Mouse (Mus musculus) kidney, postnatal 4 days (tissue): ENCODE measurements around the gene Ago4.
A peak's percentile ranks its signal among the peaks of the same experiment; 100 is the strongest.
"Not testable (repeated sequence)": the region's sequence is repeated elsewhere in the genome, so short reads cannot be mapped to it uniquely, and the experiment has no call there.

ENCODE experiments used
- DNase-seq, 2 experiments: peaks; one replicate each; pipeline ENCODE4 v3.0.0; 2021; ENCODE audit warnings: mixed read lengths in 2 of 2

Ago4 gene

GRCm38 (mm10) chr4:126532827-126533728 is at the start of gene Ago4:
Gene Ago4 (minus strand): TSS chr4:126533472.
- peak; percentile 78 to 86 for DNase-seq

DNA sequence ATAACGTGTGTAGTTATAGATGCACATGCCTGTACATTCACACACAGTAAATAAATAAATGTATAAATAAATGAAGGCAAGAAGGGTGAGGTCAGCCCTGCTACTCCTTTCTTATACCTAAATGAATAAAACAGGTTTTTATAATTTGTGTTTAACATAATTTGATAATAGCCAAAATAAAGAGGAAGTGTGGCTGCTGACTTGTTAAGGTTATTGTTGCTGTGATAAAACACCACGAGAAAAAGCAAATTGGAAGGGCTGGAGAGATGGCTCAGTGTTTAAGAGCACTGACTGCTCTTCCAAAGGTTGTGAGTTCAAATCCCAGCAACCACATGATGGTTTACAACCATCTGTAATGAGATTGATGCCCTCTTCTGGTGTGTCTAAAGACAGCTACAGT is 45.8 kb upstream of the Ago4 start:
- no peak for DNase-seq

DNA sequence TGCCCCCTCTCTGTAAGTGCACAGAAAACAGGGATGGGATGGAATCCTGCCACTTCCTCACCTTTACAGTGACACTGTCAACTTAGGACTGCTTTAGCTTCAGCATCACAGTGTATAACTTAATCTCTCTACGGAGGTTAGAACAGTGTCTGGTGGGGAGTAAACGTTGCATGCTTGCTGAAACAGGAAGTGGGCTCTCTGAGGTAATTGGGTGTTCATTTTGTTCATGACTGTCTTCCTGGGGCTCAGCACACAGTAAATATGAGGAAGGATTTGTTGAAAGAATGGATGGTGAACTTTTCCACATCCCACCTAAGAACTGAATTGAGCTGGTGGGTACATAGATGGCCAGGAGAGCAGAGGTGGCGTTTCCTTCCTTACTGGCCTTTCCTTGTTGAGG is 44.6 kb upstream of the Ago4 start:
- DNase-seq = no peak

DNA sequence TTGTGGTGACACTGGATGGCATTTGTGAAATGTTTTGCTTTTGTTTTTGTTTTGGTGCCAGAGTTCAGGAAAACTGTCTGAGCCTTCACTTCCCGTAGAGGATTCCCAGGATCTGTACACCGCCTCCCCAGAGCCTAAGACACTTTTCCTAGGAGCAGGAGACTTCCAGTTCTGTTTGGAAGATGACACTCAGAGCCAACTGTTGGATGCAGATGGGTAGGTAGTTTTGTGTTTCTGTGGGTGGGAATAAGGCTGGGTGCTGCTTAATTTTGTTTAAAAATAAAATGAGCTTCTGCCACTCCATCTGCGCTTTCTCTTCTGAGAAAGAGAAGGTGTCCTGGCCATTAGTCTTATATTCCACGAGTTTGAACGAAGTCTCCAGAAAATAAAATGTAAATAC is 43.0 kb upstream of the Ago4 start:
- DNase-seq = no peak

GRCm38 (mm10) chr4:126569783-126570182 is 36.5 kb upstream of the Ago4 start:
- no peak for DNase-seq

DNA sequence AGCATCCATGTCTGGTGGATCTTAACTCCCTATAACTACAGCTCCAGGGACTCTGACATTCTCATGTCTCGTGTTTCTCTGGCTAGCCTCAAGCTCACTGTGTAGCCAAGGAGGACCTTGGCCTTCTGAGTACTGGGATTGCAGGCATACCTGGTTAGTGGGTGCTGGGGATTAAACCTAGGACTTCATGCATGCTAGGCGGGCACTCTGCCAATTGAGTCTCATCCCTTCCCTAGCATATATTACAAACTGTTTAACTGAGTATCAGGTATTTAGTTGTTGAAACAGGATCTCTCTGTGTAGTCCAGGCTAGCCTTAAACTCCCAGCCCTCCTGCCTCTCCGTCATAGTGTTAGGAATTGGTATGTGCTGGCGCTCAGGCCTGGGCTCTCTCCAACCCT is 34.0 kb upstream of the Ago4 start:
- peak; percentile 18 to 34 for DNase-seq

- DNase-seq = no peak
These were observed 30.5 kb upstream of the Ago4 start for GRCm38 (mm10) chr4:126563798-126564197.

DNA sequence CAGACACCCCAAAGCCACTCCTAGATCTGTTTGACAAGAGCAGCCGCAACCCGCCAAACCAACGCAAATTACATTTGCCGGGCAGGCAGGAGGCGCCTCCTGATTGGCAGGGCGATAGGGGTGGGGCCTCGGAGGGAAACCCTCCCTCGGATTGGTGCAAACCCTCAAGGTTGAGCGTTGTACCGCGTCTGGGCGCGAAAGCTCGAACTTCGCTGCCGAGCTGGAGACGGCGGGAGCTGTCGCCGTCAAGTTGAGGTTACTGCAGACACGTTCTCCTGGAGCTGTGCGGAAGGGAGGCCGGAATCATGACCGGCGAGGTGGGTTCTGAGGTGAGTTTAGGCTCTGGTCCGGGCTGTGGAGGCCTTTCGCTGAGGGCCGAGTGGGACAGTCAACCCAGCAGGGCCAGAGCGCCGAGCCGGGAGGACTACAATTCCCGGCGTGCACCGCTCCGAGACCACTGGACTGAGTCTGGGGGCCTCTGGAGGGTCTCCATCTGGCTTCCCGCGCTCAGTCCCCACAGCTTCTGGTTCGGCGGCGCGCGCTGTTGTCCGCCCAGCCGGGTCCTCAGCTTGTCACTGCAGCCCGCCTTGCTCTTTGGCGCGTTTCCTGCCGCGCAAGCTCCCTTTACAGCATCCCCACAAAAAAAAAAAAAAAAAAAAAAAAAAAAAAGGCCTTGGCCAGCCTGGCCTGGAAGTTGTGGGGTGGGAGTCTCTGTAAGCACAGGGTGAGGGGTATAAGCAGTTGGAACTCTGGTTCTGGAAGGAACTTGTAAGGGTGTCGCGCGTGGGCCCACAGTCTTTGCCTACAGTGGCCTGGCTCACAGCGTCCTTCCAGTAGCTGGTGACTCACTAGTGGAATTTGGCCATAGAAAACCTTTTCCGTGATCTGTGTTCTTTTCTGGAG is 23.8 kb upstream of the Ago4 start, which contains the start of gene Clspn:
TSS of gene Clspn (plus strand) at position 127 of the 903 bp plus-strand sequence.
- peak; percentile 92 to 94 for DNase-seq

- DNase-seq = peak in 1 of 2 experiments; percentile 8
These were observed 21.2 kb upstream of the Ago4 start for GRCm38 (mm10) chr4:126554462-126554861.

DNA sequence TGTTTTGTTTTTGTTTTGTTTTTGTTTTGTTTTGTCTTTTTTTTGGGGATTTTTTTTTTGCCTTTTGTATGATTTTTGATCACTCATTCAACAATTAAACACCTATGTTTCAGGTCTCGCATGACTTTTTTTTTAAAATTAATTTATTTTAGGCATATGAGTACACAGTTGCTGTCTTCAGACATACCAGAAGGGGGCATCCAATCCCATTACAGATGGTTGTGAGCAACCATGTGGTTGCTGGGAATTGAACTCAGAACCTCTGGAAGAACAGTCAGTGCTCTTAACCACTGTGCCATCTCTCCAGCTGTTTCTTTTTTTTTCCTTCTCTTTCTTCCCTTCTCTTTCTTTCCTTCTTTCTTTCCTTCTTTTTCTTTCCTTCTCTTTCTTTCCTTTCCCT is 20.4 kb upstream of the Ago4 start:
- no peak for DNase-seq

- peak in 1 of 2 experiments; percentile 4 for DNase-seq
These were observed 19.8 kb upstream of the Ago4 start for GRCm38 (mm10) chr4:126553105-126553504.

DNA sequence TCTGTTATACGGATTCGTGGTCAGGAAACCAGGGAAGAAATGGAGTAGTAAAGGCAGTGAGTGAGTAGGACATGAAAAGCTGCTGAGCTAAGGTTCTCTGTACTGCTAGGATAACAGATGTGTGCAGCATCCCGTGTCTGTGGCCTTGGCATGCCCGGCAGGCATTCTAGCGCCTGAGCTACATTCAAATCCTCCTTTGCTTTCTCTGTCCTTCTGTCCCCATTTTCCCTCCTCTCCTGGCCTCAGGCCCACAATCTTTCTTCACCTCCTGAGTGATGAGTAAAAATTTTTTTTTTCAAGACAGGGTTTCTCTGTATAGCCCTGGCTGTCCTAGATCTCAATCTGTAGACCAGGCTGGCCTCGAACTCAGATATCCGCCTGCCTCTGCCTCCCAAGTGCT is 18.9 kb upstream of the Ago4 start:
- no peak for DNase-seq

- no peak for DNase-seq
These were observed 12.9 kb upstream of the Ago4 start for GRCm38 (mm10) chr4:126546183-126546582.

GRCm38 (mm10) chr4:126545703-126546102 is 12.4 kb upstream of the Ago4 start:
- DNase-seq = no peak

- no peak for DNase-seq
These were observed 11.7 kb upstream of the Ago4 start for GRCm38 (mm10) chr4:126545016-126545415.

DNA sequence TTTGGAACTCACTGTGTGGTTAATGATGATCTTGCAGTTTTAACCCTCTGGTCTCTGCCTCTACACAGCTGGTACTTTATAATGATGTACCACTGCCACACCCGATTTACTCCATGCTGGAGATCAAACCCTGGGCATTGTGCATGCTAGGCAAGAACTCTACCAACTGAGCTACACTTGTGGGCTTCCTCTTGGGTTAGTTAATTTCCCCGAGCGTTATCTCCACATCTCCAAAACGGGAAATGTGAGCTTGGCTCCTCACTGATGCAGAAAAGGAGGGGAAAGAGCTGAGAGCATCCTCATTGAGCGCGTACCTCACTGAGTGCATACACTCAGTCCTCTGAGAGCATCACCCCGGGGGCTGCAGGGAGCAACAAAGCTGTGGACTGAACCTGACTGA is 9.6 kb upstream of the Ago4 start:
- no peak for DNase-seq

DNA sequence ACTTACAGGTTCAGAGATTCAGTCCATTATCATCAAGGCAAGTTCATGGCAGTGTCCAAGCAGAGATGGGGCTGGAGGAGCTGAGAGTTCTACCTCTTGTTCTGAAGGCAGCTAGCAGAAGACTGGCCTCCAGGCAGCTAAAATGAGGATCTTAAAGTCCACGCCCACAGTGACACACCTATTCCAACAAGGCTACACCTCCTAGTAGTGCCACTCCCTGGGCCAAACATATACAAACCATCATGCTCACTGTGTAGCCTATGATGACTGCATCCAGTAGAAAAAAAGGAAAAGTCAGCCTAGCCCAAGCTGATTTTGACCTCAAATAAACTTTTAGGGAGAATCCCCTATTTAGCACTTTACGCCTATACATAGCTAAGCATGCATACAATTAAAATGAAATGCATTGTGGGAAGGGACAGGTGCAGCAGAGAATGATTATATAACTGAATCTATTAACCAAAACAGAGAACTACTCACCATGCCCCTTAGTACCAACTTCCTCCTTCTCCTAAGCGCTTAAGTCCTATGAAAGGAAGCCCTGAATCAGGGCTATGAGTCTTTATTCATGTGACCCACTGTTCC is 7.3 kb upstream of the Ago4 start:
- no peak for DNase-seq

GRCm38 (mm10) chr4:126536865-126537264 is 3.6 kb upstream of the Ago4 start:
- no peak for DNase-seq

DNA sequence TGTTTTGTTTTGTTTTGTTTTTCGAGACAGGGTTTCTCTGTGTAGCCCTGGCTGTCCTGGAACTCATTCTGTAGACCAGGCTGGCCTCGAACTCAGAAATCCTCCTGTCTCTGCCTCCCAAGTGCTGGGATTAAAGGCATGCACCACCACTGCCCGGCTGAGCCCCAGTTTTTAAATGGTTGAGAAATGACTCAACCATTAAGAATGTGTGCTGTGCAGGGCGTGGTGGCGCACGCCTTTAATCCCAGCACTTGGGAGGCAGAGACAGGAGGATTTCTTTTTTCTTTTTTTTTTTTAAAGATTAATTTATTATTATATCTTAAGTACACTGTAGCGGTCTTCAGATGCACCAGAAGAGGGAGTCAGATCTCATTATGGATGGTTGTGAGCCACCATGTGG is 2.4 kb upstream of the Ago4 start:
- not testable (repeated sequence) for DNase-seq

- DNase-seq = no peak
These were observed 428 bp upstream of the Ago4 start for GRCm38 (mm10) chr4:126533729-126534070.

- DNase-seq = no peak
These were observed 980 bp downstream of the Ago4 start for GRCm38 (mm10) chr4:126532292-126532691.

- DNase-seq = no peak
These were observed 6.4 kb downstream of the Ago4 start for GRCm38 (mm10) chr4:126526828-126527227.

GRCm38 (mm10) chr4:126526164-126526563 is 7.1 kb downstream of the Ago4 start:
- no peak for DNase-seq
